Mouse (Mus musculus) testis, adult 2 months (tissue): Measurements from ENCODE around the gene Pnp.

ENCODE experiments used
- CTCF ChIP-seq: fragments of 200-500 bp; IDR thresholded peaks from 2 replicates; pipeline ENCODE4 v1.5.1; 2012; ENCODE audit warnings: low read depth, mild to moderate bottlenecking, inconsistent platforms, low read length, moderate library complexity; ENCODE audit not compliant: control insufficient read depth, insufficient read depth, insufficient replicate concordance
- POLR2A ChIP-seq: fragments of 200-500 bp; IDR thresholded peaks from 2 replicates; pipeline ENCODE4 v1.6.1; 2012; ENCODE audit warnings: low read depth, mild to moderate bottlenecking, inconsistent platforms, low read length, moderate library complexity; ENCODE audit not compliant: control insufficient read depth

DNA sequence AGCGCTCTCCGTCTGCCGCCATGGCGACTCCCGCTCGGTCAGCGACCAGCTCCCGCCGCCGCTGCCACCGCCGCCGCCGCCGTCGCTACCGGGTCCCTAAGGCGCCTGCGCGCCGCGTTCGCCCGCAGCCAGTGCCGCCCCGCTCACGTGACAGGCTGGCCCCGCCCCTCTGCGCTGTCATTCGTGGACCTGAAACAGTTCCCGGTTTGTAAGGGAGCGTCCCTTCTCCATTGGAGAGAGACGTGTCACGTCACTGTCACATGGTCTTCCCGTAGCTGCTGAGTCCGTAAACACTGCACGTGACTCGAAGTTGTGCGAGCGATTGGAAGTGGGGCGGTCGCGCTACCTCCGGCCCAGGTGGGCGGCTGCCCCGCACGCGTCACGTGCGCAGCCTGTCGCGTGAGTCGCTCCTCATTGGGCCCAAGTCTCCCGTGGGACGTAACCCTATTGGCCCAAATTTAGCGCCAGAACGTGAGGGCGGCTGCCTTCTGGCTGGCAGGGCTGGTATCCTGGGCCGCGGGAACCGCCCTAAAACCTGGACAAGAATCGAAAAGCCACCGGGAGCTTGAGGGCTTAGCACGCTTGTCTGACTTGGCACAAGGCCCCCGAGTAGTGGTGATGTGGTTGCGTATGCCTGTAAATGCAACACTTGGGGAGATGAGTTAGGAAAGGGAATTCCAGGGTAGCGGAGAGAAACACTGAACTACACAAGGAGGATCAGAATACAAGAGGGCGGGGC is at the start of gene Pnp, which contains the start of gene Pip4p1:
- TF ChIP-seq CTCF (no peak), POLR2A (peak; percentile 59)
